Mouse (Mus musculus) B cell, adult 62 days (primary cell): ENCODE results near the gene Btbd35f5. TPM values are rescaled to one million over a fixed set of nuclear protein-coding genes. Genes with fewer than 3 reads are reported as not detected.

Source experiments
- total RNA-seq: library from RNA; stranded (reverse); gene quantifications from 4 replicates; pipeline ENCODE4 v1.2.4, GENCODE M21; 2023

The Btbd35f5 gene
- total RNA-seq: not detected in 4 replicates

DNA sequence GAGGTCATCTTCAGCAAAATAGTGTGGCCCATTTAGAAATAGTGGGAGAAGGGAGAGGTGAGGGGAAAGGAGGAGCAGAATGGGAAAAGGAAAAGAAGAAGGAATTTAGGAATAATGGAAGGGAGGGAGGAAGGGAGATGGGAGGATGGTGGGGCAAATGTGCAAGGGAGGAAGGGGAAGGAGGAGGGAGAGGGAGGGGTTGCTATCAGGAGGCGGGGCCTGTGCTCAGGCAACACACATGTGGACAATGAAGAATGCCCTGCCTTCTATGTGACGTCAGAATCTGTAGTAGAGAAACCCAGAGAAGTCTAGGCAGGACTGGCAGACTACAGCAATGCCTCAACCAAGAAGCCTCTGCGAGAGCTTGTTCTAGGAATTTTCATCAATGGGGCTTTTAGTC is at the start of gene Btbd35f5:
Gene Btbd35f5, plus strand, starts transcription at position 301 of the 400 bp plus-strand sequence.

DNA sequence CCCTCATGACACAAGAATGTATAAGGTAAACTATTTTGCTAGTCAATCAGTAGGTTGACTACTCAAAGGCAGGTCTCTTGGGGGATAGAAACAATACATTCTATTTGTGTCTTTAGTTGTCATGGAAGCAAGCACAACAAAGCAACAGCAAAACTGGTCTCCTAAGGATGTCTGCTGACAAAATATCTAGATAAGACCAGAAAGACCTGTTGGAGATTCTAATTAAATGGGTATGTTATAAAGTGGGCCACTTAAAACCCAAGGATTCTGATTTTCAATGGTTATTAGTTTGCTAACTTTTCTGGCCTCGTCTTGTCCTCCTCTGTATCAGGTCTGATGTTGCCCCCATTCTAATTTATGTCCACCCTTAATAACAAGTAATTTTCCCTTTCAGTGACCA is 32.2 kb upstream of the Btbd35f5 start, which contains the start of gene Gm21789:
Gene Gm21789, plus strand, starts transcription at position 301 of the 400 bp plus-strand sequence.

Other genes with a start within 250 kb of the Btbd35f5 start
- gene Btbd35f21, start 247.8 kb upstream of the Btbd35f5 start, total RNA-seq: not detected in 4 replicates
- gene Btbd35f30, start 79.3 kb upstream of the Btbd35f5 start, total RNA-seq: not detected in 4 replicates
- gene Gm21789, start 32.1 kb upstream of the Btbd35f5 start, total RNA-seq: not detected in 4 replicates